Mouse (Mus musculus) midbrain, embryonic 14.5 days (tissue): Measurements from ENCODE around the gene LTO1. TPM values are rescaled to one million over a fixed set of nuclear protein-coding genes. Genes with fewer than 3 reads are reported as not detected.
A peak's percentile ranks its signal among the peaks of the same experiment; 100 is the strongest.

Experiments used
- ATAC-seq: fragments of 200-750 bp; cut with Nextera tagmentation; 2 replicates; pipeline ENCODE4 v1.8.0; 2017; ENCODE audit warnings: moderate number of reproducible peaks, moderate library complexity; ENCODE audit not compliant: low FRiP score, low TSS enrichment
- DNase-seq: peaks from one replicate; pipeline ENCODE4 v3.0.0-alpha.2; 2015
- H3K27ac ChIP-seq: fragments of 300-500 bp; sonication (generic); replicated peaks from 2 replicates; pipeline ENCODE4 v1.5.1; 2014; ENCODE audit warnings: mild to moderate bottlenecking, low read depth, low read length, moderate library complexity
- H3K27me3 ChIP-seq: fragments of 300-500 bp; sonication (generic); 2 replicates; pipeline ENCODE4 v1.6.1; 2014; ENCODE audit warnings: low read length, control low read depth, mixed read lengths; ENCODE audit not compliant: control insufficient read depth, insufficient read depth
- H3K36me3 ChIP-seq: fragments of 300-500 bp; sonication (generic); 2 replicates; pipeline ENCODE4 v1.6.1; 2014; ENCODE audit warnings: low read length, control low read depth; ENCODE audit not compliant: control insufficient read depth, insufficient read depth
- H3K4me1 ChIP-seq: fragments of 300-500 bp; sonication (generic); 2 replicates; pipeline ENCODE4 v1.6.1; 2014; ENCODE audit warnings: mild to moderate bottlenecking, antibody characterized with exemption, low read length, control low read depth; ENCODE audit not compliant: control insufficient read depth, insufficient read depth
- H3K4me2 ChIP-seq: fragments of 300-500 bp; sonication (generic); 2 replicates; pipeline ENCODE4 v1.6.1; 2014; ENCODE audit warnings: mild to moderate bottlenecking, low read length, moderate library complexity
- H3K4me3 ChIP-seq: fragments of 300-500 bp; sonication (generic); replicated peaks from 2 replicates; pipeline ENCODE4 v1.5.1; 2014; ENCODE audit warnings: low read depth, low read length
- H3K9ac ChIP-seq: fragments of 300-500 bp; sonication (generic); replicated peaks from 2 replicates; pipeline ENCODE4 v1.6.1; 2014; ENCODE audit warnings: mild to moderate bottlenecking, low read length, moderate library complexity
- H3K9me3 ChIP-seq: fragments of 300-500 bp; sonication (generic); 2 replicates; pipeline ENCODE4 v1.6.1; 2016; ENCODE audit warnings: low read length, control low read depth, mixed read lengths; ENCODE audit not compliant: control insufficient read depth
- WGBS: fragments of 180-500 bp; shearing (Covaris S2); extraction: QIAGEN DNeasy Blood & Tissue Kit; methylation state at CpG from one replicate; pipeline ENCODE4 v1.1.7; 2014; 5-methylcytosine and 5-hydroxymethylcytosine counted together
- polyA plus RNA-seq: library from polyadenylated mRNA; unstranded; fragments of >200 nt; fragmentation: Nextera tagmentation; extraction: Ambion mirVana; gene quantifications from 2 replicates; pipeline ENCODE4 v1.2.1, GENCODE M21; 2014

The LTO1 gene
- polyA plus RNA-seq, 1 experiment from 2014 or later, result 25.4 TPM

DNA sequence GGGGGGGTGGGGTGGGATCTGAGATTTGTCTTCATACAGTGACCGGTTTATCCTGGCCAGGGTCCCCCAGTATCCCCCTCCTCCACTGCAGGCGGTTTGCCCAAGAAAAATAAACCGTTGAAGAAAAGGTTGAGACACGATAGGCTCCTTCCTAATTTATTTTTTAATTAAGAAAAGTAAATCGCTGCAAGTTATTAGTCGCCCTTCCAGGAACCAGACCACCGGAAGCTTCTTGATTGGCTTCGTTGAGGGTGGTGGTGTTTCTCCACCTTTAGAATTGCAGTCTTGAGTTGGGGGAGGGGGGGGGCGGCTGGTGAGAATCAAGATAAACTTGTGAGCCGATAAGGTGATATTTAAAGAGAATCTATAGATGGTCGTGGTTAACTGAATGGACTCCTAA is 25.7 kb downstream of the LTO1 start:
- no peak overlapping the region for H3K9ac ChIP-seq
- peak overlapping the region; percentile 48; the same call in 1 of the 2 replicates for H3K4me3 ChIP-seq
- no peaks in the 10 kb centered on the region for H3K9me3 ChIP-seq
- peak overlapping the region; percentile 33; the same call in 1 of the 2 replicates for H3K27ac ChIP-seq
- H3K27me3 ChIP-seq, result peaks cover 42% of the 10 kb centered on the region
- no peak for ATAC-seq
- peak overlapping the region; percentile 96 for H3K4me2 ChIP-seq
- H3K36me3 ChIP-seq, result no peaks in the 10 kb centered on the region
- WGBS, result 1% methylated on average over 11 of the region's 11 CpGs
- H3K4me1 ChIP-seq, result peaks cover 42% of the 10 kb centered on the region
- no peak for DNase-seq

DNA sequence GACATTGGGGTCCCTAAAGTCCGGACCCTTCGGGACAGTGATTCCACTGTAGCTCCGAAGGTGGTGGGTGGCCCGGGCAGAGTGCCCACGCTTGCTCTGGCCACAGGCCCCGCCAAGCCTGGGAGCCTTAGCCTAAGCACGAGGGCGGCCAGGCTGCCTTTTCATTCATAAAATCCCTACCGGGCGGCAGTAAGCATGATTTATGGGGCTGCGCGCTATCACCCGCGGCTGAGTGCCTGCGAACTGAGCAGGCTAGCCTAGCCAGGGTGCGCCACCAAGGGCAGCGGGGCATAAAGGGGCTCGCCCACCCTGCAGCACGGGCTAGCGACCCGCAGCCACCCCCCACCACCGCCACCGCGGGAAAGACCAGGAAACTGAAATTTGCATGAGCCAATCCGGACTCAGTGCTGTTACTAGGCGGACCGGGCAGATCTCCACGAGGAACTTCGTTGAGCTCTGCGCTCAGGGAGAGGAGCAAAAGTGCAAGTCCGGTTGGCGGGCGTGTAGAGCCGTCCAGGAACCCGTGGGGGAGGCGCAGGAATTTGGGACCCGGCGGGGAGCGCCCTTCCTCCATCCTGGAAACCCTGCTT is 26.4 kb downstream of the LTO1 start:
- H3K4me3 ChIP-seq, result peak overlapping the region; percentile 39
- H3K4me2 ChIP-seq, result peak overlapping the region; percentile 96
- H3K4me1 ChIP-seq, result peaks cover 42% of the 10 kb centered on the region
- WGBS, result under 1% methylated on average over 39 of the region's 39 CpGs
- peaks cover 42% of the 10 kb centered on the region for H3K27me3 ChIP-seq
- no peaks in the 10 kb centered on the region for H3K36me3 ChIP-seq
- H3K9me3 ChIP-seq, result no peaks in the 10 kb centered on the region
- H3K27ac ChIP-seq, result peak overlapping the region; percentile 46
- ATAC-seq (peak; percentile 57), DNase-seq (peak; percentile 87)
- peak overlapping the region; percentile 32; the same call in 1 of the 2 replicates for H3K9ac ChIP-seq

DNA sequence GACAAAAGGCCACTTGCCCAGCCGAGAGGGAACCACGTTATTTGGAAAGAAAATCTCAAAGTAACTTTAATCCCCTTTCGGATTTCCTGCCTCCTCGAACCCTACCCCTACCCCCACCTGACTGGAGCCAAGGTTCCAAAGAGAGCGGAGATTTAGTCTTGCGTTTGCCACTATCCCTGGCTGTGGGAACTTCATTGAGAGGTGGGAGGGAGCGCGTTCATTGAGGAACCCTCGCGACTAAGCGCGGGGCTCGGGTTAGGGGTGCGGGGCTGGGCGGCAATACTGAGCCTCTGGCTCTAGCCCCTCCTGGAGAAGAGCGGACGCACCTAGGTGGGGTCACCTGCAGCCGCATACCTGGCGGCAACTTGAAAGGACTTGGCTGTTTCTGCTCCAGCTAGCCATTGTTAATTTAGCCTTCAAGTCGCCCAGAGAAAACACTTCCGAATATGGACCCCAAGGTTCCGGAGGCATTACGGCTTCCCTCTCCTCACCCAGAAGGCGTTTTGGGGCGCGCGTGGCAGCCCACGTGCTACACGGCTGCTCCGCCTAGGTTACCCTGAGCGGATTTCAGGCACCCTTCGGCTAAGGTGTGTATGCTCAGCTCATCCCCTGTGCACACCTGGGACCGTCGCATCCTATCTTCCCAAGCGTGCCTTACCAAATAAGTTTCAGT is 27.3 kb downstream of the LTO1 start:
- Histone ChIP-seq H3K27ac (no peak overlapping the region), H3K4me1 (peaks cover 42% of the 10 kb centered on the region), H3K4me2 (peak overlapping the region; percentile 96), H3K36me3 (no peaks in the 10 kb centered on the region), H3K9ac (no peak overlapping the region; the same call in 1 of the 2 replicates), H3K27me3 (peaks cover 42% of the 10 kb centered on the region), H3K4me3 (peak overlapping the region; percentile 44), H3K9me3 (no peaks in the 10 kb centered on the region)
- peak; percentile 60 for DNase-seq
- under 1% methylated on average over 35 of the region's 35 CpGs for WGBS
- no peak for ATAC-seq

DNA sequence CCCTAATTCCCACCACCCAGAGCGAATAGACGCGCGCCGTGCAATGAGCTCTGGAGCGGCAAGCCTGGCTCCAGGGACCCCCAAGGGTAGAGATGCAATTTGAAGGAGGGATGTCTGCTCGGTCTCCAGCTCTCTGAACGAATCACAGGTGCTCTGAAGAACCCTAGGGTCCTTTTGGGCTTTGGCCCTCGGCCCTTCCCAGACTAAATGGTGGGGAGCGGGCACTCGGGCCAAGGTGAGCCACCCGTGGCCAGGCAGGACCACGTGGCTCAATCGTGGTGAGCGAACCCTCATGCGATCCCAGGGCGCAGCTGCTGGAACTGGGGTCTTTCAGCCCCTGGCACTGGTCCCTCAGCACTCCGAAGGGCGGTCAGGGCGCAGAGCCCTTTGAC is 27.8 kb downstream of the LTO1 start:
- no peaks in the 10 kb centered on the region for H3K9me3 ChIP-seq
- WGBS, result under 1% methylated on average over 20 of the region's 20 CpGs
- peaks cover 42% of the 10 kb centered on the region for H3K27me3 ChIP-seq
- DNase-seq, result no peak
- peak overlapping the region; percentile 39; the same call in 1 of the 2 replicates for H3K9ac ChIP-seq
- no peaks in the 10 kb centered on the region for H3K36me3 ChIP-seq
- ATAC-seq, result no peak
- peaks cover 42% of the 10 kb centered on the region for H3K4me1 ChIP-seq
- peak overlapping the region; percentile 44 for H3K4me3 ChIP-seq
- no peak overlapping the region for H3K27ac ChIP-seq
- peak overlapping the region; percentile 96 for H3K4me2 ChIP-seq

DNA sequence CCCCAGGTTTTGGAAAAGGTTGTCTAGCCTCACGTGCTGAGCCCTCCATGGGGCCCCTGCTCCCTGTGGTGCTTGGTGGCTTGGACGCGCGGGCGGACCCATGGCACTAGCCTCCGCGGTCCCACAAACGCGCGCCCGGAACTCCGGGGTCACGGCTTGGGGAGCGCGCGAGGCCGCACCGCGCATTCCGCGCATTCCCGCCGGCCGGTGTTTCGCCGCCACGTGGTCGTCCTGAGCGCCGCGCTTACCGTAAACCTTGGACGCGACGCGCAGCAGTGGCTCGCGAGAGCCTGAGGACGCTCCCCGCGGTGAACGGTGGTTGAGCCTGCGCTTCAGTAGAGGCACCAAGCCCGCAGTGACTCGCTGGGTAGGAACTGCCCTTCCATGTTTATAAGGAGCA is 28.4 kb downstream of the LTO1 start:
- H3K9me3 ChIP-seq, result no peaks in the 10 kb centered on the region
- H3K27ac ChIP-seq, result no peak overlapping the region
- DNase-seq (peak; percentile 91), ATAC-seq (no peak)
- H3K4me3 ChIP-seq, result peak overlapping the region; percentile 44
- H3K36me3 ChIP-seq, result no peaks in the 10 kb centered on the region
- H3K27me3 ChIP-seq, result peaks cover 42% of the 10 kb centered on the region
- WGBS, result under 1% methylated on average over 45 of the region's 45 CpGs
- peak overlapping the region; percentile 96 for H3K4me2 ChIP-seq
- H3K4me1 ChIP-seq, result peaks cover 37% of the 10 kb centered on the region
- H3K9ac ChIP-seq, result peak overlapping the region; percentile 39; the same call in 1 of the 2 replicates

DNA sequence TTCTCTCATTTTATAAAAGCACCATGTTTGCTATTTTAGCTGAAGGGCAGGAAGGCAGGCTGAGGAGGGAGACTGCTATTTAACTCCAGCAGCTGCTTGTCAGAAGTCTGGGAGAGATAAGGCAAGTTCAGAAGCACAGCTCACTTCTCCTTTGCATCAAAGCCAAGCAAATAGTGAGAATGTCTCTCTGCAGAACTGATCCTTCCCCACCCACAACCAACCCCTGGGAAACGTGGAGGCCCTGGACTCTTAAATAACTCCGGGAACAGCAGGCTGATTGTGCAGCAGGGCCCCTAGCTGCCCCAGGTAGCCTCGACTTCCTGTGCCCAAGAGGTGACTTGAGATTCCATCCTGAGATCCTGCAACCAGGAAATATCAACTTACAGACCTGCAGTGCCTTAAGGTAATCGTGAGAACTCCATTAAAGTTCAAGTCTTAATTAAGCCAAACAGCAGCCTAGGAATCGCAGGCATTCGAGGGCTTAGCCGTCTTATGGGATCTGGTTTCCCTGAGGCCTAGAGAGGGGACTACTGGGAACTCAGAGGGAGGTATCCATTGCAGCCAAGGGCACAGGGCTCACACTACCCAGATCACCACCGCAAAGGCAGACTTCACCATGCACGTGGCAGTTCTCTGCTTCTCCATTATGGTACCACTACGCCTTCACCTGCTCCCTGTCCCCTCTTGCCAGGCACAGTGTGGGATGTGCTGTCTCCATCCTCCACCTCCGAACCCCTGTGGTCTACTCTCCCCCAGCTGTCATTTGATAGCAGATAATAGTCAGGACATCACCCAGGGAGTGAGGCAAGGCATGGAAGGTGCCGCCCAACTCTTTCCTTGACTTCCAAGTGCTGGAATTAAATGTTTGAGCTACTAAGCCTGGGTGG is 43.9 kb downstream of the LTO1 start:
- no peak for DNase-seq
- 68% methylated on average over 12 of the region's 12 CpGs for WGBS

DNA sequence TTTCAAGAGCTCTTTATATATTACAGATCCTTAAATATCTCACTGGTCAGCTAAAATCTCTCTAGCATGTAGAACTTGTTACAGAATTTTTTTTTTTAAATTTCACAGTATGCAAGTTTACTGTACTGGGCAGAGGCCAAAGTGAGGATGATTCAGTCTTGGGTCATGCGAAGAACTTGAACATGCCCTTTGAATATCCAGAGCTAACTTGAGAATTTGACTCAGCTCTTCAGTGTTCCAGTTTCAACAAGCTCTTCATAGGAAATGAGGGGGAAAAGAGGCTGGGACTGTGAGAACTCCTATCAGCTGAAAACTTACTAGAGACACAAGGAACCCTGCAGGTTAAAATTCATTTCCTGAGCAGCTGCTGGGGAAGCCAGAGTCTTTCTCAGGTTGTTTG is 49.0 kb downstream of the LTO1 start:
- Histone ChIP-seq H3K27ac (no peak overlapping the region), H3K9ac (no peak overlapping the region), H3K27me3 (no peaks in the 10 kb centered on the region), H3K9me3 (no peaks in the 10 kb centered on the region), H3K4me2 (no peak overlapping the region), H3K4me1 (no peaks in the 10 kb centered on the region), H3K4me3 (no peak overlapping the region), H3K36me3 (no peaks in the 10 kb centered on the region)
- ATAC-seq, result no peak
- 98% methylated on average over 1 of the region's 1 CpGs for WGBS
- DNase-seq, result no peak

More for the DNA sequence above, 43.9 kb downstream of the LTO1 start:
- ATAC-seq, result no peak
- H3K4me2 ChIP-seq, result no peak overlapping the region
- H3K9me3 ChIP-seq, result no peaks in the 10 kb centered on the region
- H3K27me3 ChIP-seq, result no peaks in the 10 kb centered on the region
- no peaks in the 10 kb centered on the region for H3K36me3 ChIP-seq
- no peak overlapping the region for H3K4me3 ChIP-seq
- no peaks in the 10 kb centered on the region for H3K4me1 ChIP-seq
- no peak overlapping the region for H3K27ac ChIP-seq
- H3K9ac ChIP-seq, result no peak overlapping the region

DNA sequence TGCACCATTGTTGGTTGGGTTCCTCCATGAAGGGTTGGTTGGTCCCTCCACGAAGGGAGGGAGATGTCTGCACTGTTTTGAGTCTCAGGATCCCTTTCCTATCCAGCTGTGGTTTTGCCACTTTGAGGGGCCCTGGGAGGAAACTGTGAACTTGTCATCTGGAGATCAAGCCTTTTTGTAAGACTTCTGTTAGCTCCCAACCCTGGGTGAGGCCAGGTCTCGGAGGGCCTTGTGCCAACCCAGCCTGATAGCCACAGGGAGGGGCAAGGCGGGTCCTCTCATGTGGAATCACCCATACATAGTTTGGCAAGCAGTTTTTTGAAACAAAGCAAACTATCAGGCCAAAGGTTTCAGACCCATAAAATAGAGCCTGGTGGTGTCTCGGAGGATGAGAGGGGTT is 49.4 kb downstream of the LTO1 start:
- no peaks in the 10 kb centered on the region for H3K27me3 ChIP-seq
- H3K9me3 ChIP-seq, result no peaks in the 10 kb centered on the region
- no peak overlapping the region for H3K4me3 ChIP-seq
- no peak for DNase-seq
- H3K4me1 ChIP-seq, result no peaks in the 10 kb centered on the region
- no peaks in the 10 kb centered on the region for H3K36me3 ChIP-seq
- H3K9ac ChIP-seq, result no peak overlapping the region
- 91% methylated on average over 4 of the region's 4 CpGs for WGBS
- ATAC-seq, result no peak
- H3K4me2 ChIP-seq, result no peak overlapping the region
- H3K27ac ChIP-seq, result no peak overlapping the region
